Comparison of ENCODE assay signal across 21 mouse cellular contexts in genomic region chr3:32690008-32690407, GRCm38 (mm10). TPM values are rescaled to one million over a fixed set of nuclear protein-coding genes. Genes with fewer than 3 reads are reported as not detected.
DNase-seq lines count a peak whose midpoint lies in the region; ATAC-seq and TF ChIP-seq lines count a peak whose summit lies in the region.
"Had no signal": no experiment of that assay in that cellular context is flagged by ENCODE, and none has a peak within 500 bp of the region (broad histone marks: within the 10 kb centered on the region; RNA-seq: fewer than 3 reads in every experiment).

No protein-coding gene starts in this region.

- peak overlapping the region; percentile 25 for H3K4me2 ChIP-seq in liver, embryonic 12.5 days
- H3K4me2 ChIP-seq in intestine, postnatal 0 days (replicated peaks; ENCODE audit: low read depth), result no peak overlapping the region
- no peak overlapping the region for H3K4me2 ChIP-seq in liver, embryonic 16.5 days (ENCODE audit: low read depth, low read length)
- H3K4me2 ChIP-seq: embryonic facial prominence, embryonic 15.5 days; forebrain, embryonic 15.5 days; heart, embryonic 11.5 days; heart, embryonic 15.5 days; hindbrain, embryonic 14.5 days had no signal

- 52% methylated on average over 3 of the region's 3 CpGs for WGBS in liver, embryonic 12.5 days (ENCODE audit: insufficient replicate concordance)
- WGBS in intestine, postnatal 0 days, result 45% methylated on average over 3 of the region's 3 CpGs
- 40% methylated on average over 3 of the region's 3 CpGs for WGBS in liver, embryonic 16.5 days (ENCODE audit: insufficient replicate concordance)

- TF ChIP-seq CTCF in intestine, postnatal 0 days (IDR thresholded peaks at IDR 0.05; ENCODE audit: low read depth), result no peak

- H3K9me3 ChIP-seq in liver, embryonic 12.5 days (replicated peaks), result no peaks in the 10 kb centered on the region
- H3K9me3 ChIP-seq in intestine, postnatal 0 days (ENCODE audit: control insufficient read depth), result no peaks in the 10 kb centered on the region
- no peaks in the 10 kb centered on the region for H3K9me3 ChIP-seq in liver, embryonic 16.5 days (replicated peaks; ENCODE audit: control insufficient read depth, low read length)
- H3K9me3 ChIP-seq: embryonic facial prominence, embryonic 15.5 days; forebrain, embryonic 15.5 days; heart, embryonic 15.5 days; hindbrain, embryonic 10.5 days had no signal

- peak overlapping the region; percentile 70 for H3K27ac ChIP-seq in liver, embryonic 12.5 days
- 0 out of 2 replicates have a peak overlapping the region, but pooled peaks have one; percentile 35 for H3K27ac ChIP-seq in intestine, postnatal 0 days (ENCODE audit: low read depth, low read length)
- no peak overlapping the region for H3K27ac ChIP-seq in liver, embryonic 16.5 days (ENCODE audit: low read length)
- H3K27ac ChIP-seq: embryonic facial prominence, embryonic 15.5 days; forebrain, embryonic 15.5 days; heart, embryonic 15.5 days; hindbrain, embryonic 10.5 days; hindbrain, embryonic 14.5 days had no signal

- H3K36me3 ChIP-seq in liver, embryonic 12.5 days, result no peaks in the 10 kb centered on the region
- H3K36me3 ChIP-seq in intestine, postnatal 0 days (ENCODE audit: control insufficient read depth, insufficient read depth), result no peaks in the 10 kb centered on the region
- H3K36me3 ChIP-seq in liver, embryonic 16.5 days (ENCODE audit: control insufficient read depth, insufficient read depth), result no peaks in the 10 kb centered on the region
- H3K36me3 ChIP-seq: embryonic facial prominence, embryonic 15.5 days; forebrain, embryonic 15.5 days; heart, embryonic 15.5 days; hindbrain, embryonic 10.5 days had no signal

- H3K4me1 ChIP-seq in liver, embryonic 12.5 days, result peaks cover 52% of the 10 kb centered on the region
- H3K4me1 ChIP-seq in intestine, postnatal 0 days (replicated peaks; ENCODE audit: control insufficient read depth, insufficient read depth, low read length), result no peaks in the 10 kb centered on the region
- H3K4me1 ChIP-seq in liver, embryonic 16.5 days (ENCODE audit: control insufficient read depth, low read depth, low read length), result peaks cover 20% of the 10 kb centered on the region
- H3K4me1 ChIP-seq: embryonic facial prominence, embryonic 15.5 days; forebrain, embryonic 15.5 days had no signal

- ATAC-seq in liver, embryonic 12.5 days, result peak; percentile 59
- ATAC-seq in intestine, postnatal 0 days, result peak; percentile 17
- ATAC-seq in liver, embryonic 16.5 days (ENCODE audit: low read depth), result peak; percentile 32; the same call in 1 of the 2 replicates
- ATAC-seq: forebrain, embryonic 15.5 days had no signal

- no peak overlapping the region for H3K4me3 ChIP-seq in liver, embryonic 12.5 days
- no peak overlapping the region for H3K4me3 ChIP-seq in intestine, postnatal 0 days (ENCODE audit: low read depth, low read length)
- no peak overlapping the region for H3K4me3 ChIP-seq in liver, embryonic 16.5 days (ENCODE audit: low read depth, low read length)
- H3K4me3 ChIP-seq: embryonic facial prominence, embryonic 15.5 days; forebrain, embryonic 15.5 days; heart, embryonic 15.5 days; hindbrain, embryonic 10.5 days had no signal

- no peaks in the 10 kb centered on the region for H3K27me3 ChIP-seq in liver, embryonic 12.5 days (replicated peaks)
- no peaks in the 10 kb centered on the region for H3K27me3 ChIP-seq in intestine, postnatal 0 days (replicated peaks; ENCODE audit: control insufficient read depth, insufficient read depth, low read length)
- H3K27me3 ChIP-seq in liver, embryonic 16.5 days (ENCODE audit: control insufficient read depth, insufficient read depth, low read depth, low read length), result no peaks in the 10 kb centered on the region
- H3K27me3 ChIP-seq: CH12.LX; embryonic facial prominence, embryonic 15.5 days; forebrain, embryonic 15.5 days; heart, embryonic 15.5 days had no signal

- H3K9ac ChIP-seq in liver, embryonic 12.5 days, result no peak overlapping the region
- no peak overlapping the region for H3K9ac ChIP-seq in intestine, postnatal 0 days (ENCODE audit: low read depth, low read length)
- no peak overlapping the region for H3K9ac ChIP-seq in liver, embryonic 16.5 days (ENCODE audit: low read depth, low read length)
- H3K9ac ChIP-seq: embryonic facial prominence, embryonic 15.5 days; forebrain, embryonic 15.5 days; heart, embryonic 15.5 days; hindbrain, embryonic 14.5 days had no signal

- no peak for DNase-seq in liver
- DNase-seq in spleen, postnatal 10 days (ENCODE audit: low spot score in 2 of 2), result no peak
- no peak for DNase-seq in thymus, postnatal 0 days (ENCODE audit: low spot score)
- DNase-seq: adrenal gland, adult 2 months; adrenal gland, postnatal 36 days; cerebellum, adult 2 months; cerebellum, postnatal 14 days; embryo, embryonic 11 days; gastrocnemius, postnatal 36 days; heart, adult 18-20 months; heart, postnatal 14 days had no signal

RNA-seq across cellular contexts. Expression of gene Actl6a, which starts 16.1 kb away (rescaled TPM):
- polyA plus RNA-seq in liver, embryonic 12.5 days (2016; fragmentation: Nextera tagmentation; extraction: Ambion mirVana), result 127 and 132 TPM in 2 replicates
- 47.9 and 49.2 TPM in 2 replicates for polyA plus RNA-seq in intestine, postnatal 0 days (2015; fragmentation: Nextera tagmentation; extraction: Ambion mirVana)
- polyA plus RNA-seq in liver, embryonic 16.5 days (2015; fragmentation: Nextera tagmentation; extraction: Ambion mirVana), result 68.0 and 71.3 TPM in 2 replicates
- 164 and 171 TPM in 2 replicates for polyA plus RNA-seq in thymus, postnatal 0 days (2015; fragmentation: Nextera tagmentation; extraction: Ambion mirVana)

RNA-seq across cellular contexts. Expression of gene Ndufb5, which starts 46.8 kb away (rescaled TPM):
- polyA plus RNA-seq in liver, embryonic 12.5 days (2016; fragmentation: Nextera tagmentation; extraction: Ambion mirVana), result 176 and 178 TPM in 2 replicates
- 388 and 406 TPM in 2 replicates for polyA plus RNA-seq in intestine, postnatal 0 days (2015; fragmentation: Nextera tagmentation; extraction: Ambion mirVana)
- 124 and 128 TPM in 2 replicates for polyA plus RNA-seq in liver, embryonic 16.5 days (2015; fragmentation: Nextera tagmentation; extraction: Ambion mirVana)
- 360 and 369 TPM in 2 replicates for polyA plus RNA-seq in thymus, postnatal 0 days (2015; fragmentation: Nextera tagmentation; extraction: Ambion mirVana)

RNA-seq across cellular contexts. Expression of gene Mrpl47, which starts 47.4 kb away (rescaled TPM):
- polyA plus RNA-seq in liver, embryonic 12.5 days (2016; fragmentation: Nextera tagmentation; extraction: Ambion mirVana), result 29.6 and 30.1 TPM in 2 replicates
- polyA plus RNA-seq in intestine, postnatal 0 days (2015; fragmentation: Nextera tagmentation; extraction: Ambion mirVana), result 27.4 and 31.0 TPM in 2 replicates
- polyA plus RNA-seq in liver, embryonic 16.5 days (2015; fragmentation: Nextera tagmentation; extraction: Ambion mirVana), result 12.7 and 13.6 TPM in 2 replicates
- 39.3 and 42.6 TPM in 2 replicates for polyA plus RNA-seq in thymus, postnatal 0 days (2015; fragmentation: Nextera tagmentation; extraction: Ambion mirVana)
